Mouse (Mus musculus) liver, embryonic 11.5 days (tissue): Measurements from ENCODE around the gene Rpusd4. TPM values are rescaled to one million over a fixed set of nuclear protein-coding genes. Genes with fewer than 3 reads are reported as not detected.

Experiments
- ATAC-seq: fragments of 200-750 bp; cut with Nextera tagmentation; replicated peaks from 2 replicates; pipeline ENCODE4 v1.8.0; 2017; ENCODE audit warnings: moderate number of reproducible peaks, mild to moderate bottlenecking, moderate TSS enrichment, moderate library complexity; ENCODE audit not compliant: low FRiP score
- DNase-seq: peaks from one replicate; pipeline ENCODE4 v3.0.0-alpha.2; 2017; ENCODE audit warnings: low spot score
- H3K27ac ChIP-seq: fragments of 300-500 bp; sonication (generic); 2 replicates; pipeline ENCODE4 v1.5.1; 2014; ENCODE audit warnings: mild to moderate bottlenecking, low read depth, low read length, control low read depth
- H3K27me3 ChIP-seq: fragments of 300-500 bp; sonication (generic); replicated peaks from 2 replicates; pipeline ENCODE4 v1.6.1; 2014; ENCODE audit warnings: low read length, mixed read lengths; ENCODE audit not compliant: control insufficient read depth, insufficient read depth
- H3K36me3 ChIP-seq: fragments of 300-500 bp; sonication (generic); 2 replicates; pipeline ENCODE4 v1.6.1; 2014; ENCODE audit warnings: mild to moderate bottlenecking, low read length, moderate library complexity, mixed read lengths; ENCODE audit not compliant: control insufficient read depth, insufficient read depth
- H3K4me1 ChIP-seq: fragments of 300-500 bp; sonication (generic); replicated peaks from 2 replicates; pipeline ENCODE4 v1.6.1; 2014; ENCODE audit warnings: low read length, mixed read lengths; ENCODE audit not compliant: control insufficient read depth, insufficient read depth
- H3K4me2 ChIP-seq: fragments of 300-500 bp; sonication (generic); 2 replicates; pipeline ENCODE4 v1.6.1; 2014; ENCODE audit warnings: mild to moderate bottlenecking, control low read depth, moderate library complexity
- H3K4me3 ChIP-seq: fragments of 300-500 bp; sonication (generic); 2 replicates; pipeline ENCODE4 v1.5.1; 2014; ENCODE audit warnings: low read depth, low read length, control low read depth
- H3K9ac ChIP-seq: fragments of 300-500 bp; sonication (generic); 2 replicates; pipeline ENCODE4 v1.6.1; 2014; ENCODE audit warnings: low read depth, low read length, control low read depth
- H3K9me3 ChIP-seq: fragments of 300-500 bp; sonication (generic); 2 replicates; pipeline ENCODE4 v1.6.1; 2016; ENCODE audit warnings: low read length, inconsistent platforms, mixed read lengths; ENCODE audit not compliant: control insufficient read depth
- WGBS: fragments of 180-500 bp; shearing (Covaris S2); extraction: QIAGEN DNeasy Blood & Tissue Kit; methylation state at CpG from one replicate; pipeline ENCODE4 v1.1.7; 2014; 5-methylcytosine and 5-hydroxymethylcytosine counted together
- polyA plus RNA-seq: library from polyadenylated mRNA; unstranded; fragments of >200 nt; fragmentation: Nextera tagmentation; extraction: Ambion mirVana; gene quantifications from 2 replicates; pipeline ENCODE4 v1.2.1, GENCODE M21; 2014

Rpusd4 gene
- polyA plus RNA-seq, 1 experiment from 2014 or later = 34.6 TPM

- Histone ChIP-seq H3K9me3 (no peaks in the 10 kb centered on the region), H3K9ac (no peak overlapping the region), H3K36me3 (no peaks in the 10 kb centered on the region), H3K4me1 (peaks cover 11% of the 10 kb centered on the region), H3K4me3 (no peak overlapping the region), H3K27ac (no peak overlapping the region), H3K27me3 (no peaks in the 10 kb centered on the region), H3K4me2 (no peak overlapping the region)
- no peak for ATAC-seq
- no peak for DNase-seq
- 55% methylated on average over 9 of the region's 9 CpGs for WGBS
Observed at GRCm38 (mm10) chr9:35317233-35317980, 49.7 kb downstream of the Rpusd4 start.

GRCm38 (mm10) chr9:35318537-35319172 lies 51.0 kb downstream of the Rpusd4 start:
- Histone ChIP-seq H3K36me3 (no peaks in the 10 kb centered on the region), H3K9me3 (no peaks in the 10 kb centered on the region), H3K4me2 (no peak overlapping the region), H3K4me1 (peaks cover 11% of the 10 kb centered on the region), H3K27ac (no peak overlapping the region), H3K27me3 (no peaks in the 10 kb centered on the region), H3K4me3 (no peak overlapping the region), H3K9ac (no peak overlapping the region)
- no peak for DNase-seq
- 34% methylated on average over 9 of the region's 9 CpGs for WGBS
- ATAC-seq = no peak

DNA sequence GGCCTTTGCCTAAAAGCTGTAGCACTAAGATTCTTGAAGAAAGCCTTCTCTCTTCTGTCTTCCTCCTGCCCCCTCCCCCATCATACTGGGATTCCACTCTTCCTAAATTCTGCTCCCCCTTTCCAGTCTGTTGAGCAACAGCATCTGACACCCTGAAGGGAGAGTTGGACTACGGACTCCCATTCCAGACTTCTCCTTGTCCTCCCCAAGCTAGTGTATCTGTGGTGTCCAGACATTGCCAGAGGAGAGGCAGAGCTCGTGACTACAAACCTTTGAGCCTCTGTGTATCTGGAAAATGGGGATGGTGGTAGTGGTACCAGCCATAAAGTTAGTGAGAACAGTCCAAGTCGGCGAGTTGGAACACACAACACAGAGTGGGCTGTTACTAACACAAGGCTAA lies 52.6 kb downstream of the Rpusd4 start:
- no peak overlapping the region for H3K9ac ChIP-seq
- no peak overlapping the region for H3K27ac ChIP-seq
- no peaks in the 10 kb centered on the region for H3K9me3 ChIP-seq
- H3K36me3 ChIP-seq = no peaks in the 10 kb centered on the region
- H3K4me3 ChIP-seq = no peak overlapping the region
- no peak overlapping the region for H3K4me2 ChIP-seq
- no peak for ATAC-seq
- H3K4me1 ChIP-seq = peaks cover 11% of the 10 kb centered on the region
- no peaks in the 10 kb centered on the region for H3K27me3 ChIP-seq
- WGBS = 75% methylated on average over 4 of the region's 4 CpGs
- no peak for DNase-seq

DNA sequence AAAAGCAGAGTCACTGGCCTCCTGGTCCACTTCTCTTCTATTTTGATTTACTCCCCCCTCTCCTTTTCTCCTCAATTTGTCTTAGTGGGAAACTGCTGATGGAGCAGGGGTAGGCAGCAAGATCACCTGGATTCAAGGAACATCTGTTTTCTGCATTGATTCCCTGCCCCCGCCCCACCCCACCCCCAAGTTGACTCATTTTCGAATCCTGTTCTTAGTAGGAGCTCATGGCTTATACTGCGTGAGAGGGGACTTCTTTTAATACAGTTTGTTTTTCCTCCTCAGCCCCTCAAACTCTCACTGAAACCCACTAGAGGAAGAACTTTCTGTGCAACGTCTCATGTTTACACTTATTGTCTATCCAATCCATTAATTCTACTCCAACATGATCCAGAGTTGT lies 56.3 kb downstream of the Rpusd4 start:
- H3K4me2 ChIP-seq = no peak overlapping the region
- no peak overlapping the region for H3K27ac ChIP-seq
- H3K4me3 ChIP-seq = no peak overlapping the region
- no peak overlapping the region for H3K9ac ChIP-seq
- DNase-seq (no peak), ATAC-seq (no peak)
- 59% methylated on average over 4 of the region's 4 CpGs for WGBS
- H3K4me1 ChIP-seq = 0 out of 2 replicates have a peak, but pooled peaks cover 2% of the 10 kb centered on the region
- H3K36me3 ChIP-seq = no peaks in the 10 kb centered on the region
- H3K9me3 ChIP-seq = no peaks in the 10 kb centered on the region
- no peaks in the 10 kb centered on the region for H3K27me3 ChIP-seq

DNA sequence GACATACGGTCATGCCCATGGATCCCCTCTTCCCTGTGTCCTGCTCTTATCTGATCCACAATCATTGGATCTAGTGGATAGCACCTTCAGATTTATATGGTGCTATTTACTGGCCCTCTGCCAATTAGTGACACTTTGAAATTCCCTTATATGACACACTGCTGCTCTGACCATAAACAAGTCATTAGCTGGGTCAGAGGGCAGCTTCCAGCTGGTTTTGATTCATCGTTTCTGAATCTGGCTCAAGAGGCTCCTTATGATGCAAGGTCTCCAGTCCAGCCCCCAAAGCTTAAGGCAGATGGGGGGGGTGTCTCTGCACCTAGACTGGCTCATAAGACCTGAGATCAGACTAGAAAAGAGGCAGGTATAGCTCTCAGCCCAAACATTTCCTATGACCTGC lies 56.9 kb downstream of the Rpusd4 start:
- H3K9ac ChIP-seq = no peak overlapping the region
- DNase-seq (no peak), ATAC-seq (no peak)
- H3K27ac ChIP-seq = no peak overlapping the region
- WGBS = 56% methylated on average over 2 of the region's 2 CpGs
- H3K36me3 ChIP-seq = no peaks in the 10 kb centered on the region
- H3K9me3 ChIP-seq = no peaks in the 10 kb centered on the region
- H3K4me1 ChIP-seq = no peaks in the 10 kb centered on the region
- no peak overlapping the region for H3K4me2 ChIP-seq
- H3K4me3 ChIP-seq = no peak overlapping the region
- no peaks in the 10 kb centered on the region for H3K27me3 ChIP-seq

- no peak overlapping the region for H3K9ac ChIP-seq
- H3K27ac ChIP-seq = no peak overlapping the region
- no peak overlapping the region for H3K4me2 ChIP-seq
- no peak overlapping the region for H3K4me3 ChIP-seq
- no peaks in the 10 kb centered on the region for H3K36me3 ChIP-seq
- DNase-seq (no peak), ATAC-seq (no peak)
- no peaks in the 10 kb centered on the region for H3K4me1 ChIP-seq
- no peaks in the 10 kb centered on the region for H3K9me3 ChIP-seq
- WGBS = 63% methylated on average over 7 of the region's 7 CpGs
- no peaks in the 10 kb centered on the region for H3K27me3 ChIP-seq
Observed at GRCm38 (mm10) chr9:35326644-35327263, 59.1 kb downstream of the Rpusd4 start.

Other genes starting within 250 kb of the Rpusd4 start
- 34.8 and 40.1 TPM in 2 replicates for gene St3gal4, start 148.6 kb upstream of the Rpusd4 start, polyA plus RNA-seq
- gene Dcps, start 91.8 kb upstream of the Rpusd4 start, polyA plus RNA-seq = 90.9 and 95.2 TPM in 2 replicates
- gene Srpr, start 67.7 kb upstream of the Rpusd4 start, polyA plus RNA-seq = 98.7 and 108 TPM in 2 replicates
- gene Tirap, start 67.6 kb upstream of the Rpusd4 start, polyA plus RNA-seq = 10.5 and 11.0 TPM in 2 replicates
- 55.4 and 57.2 TPM in 2 replicates for gene Foxred1, start 56.8 kb upstream of the Rpusd4 start, polyA plus RNA-seq
- gene Fam118b, start 60 bp upstream of the Rpusd4 start, polyA plus RNA-seq = 30.4 and 31.3 TPM in 2 replicates
- 0.91 and 1.5 TPM in 2 replicates for gene Cdon, start 153.3 kb downstream of the Rpusd4 start, polyA plus RNA-seq